Mouse (Mus musculus) heart, adult 2 months (tissue): ENCODE measurements at regions not wholly inside any gene's neighbourhood (a gene's known extent, or its start where the extent isn't known, plus 50 kb on each side); places are given as distances from the start of the nearest gene placed in this dataset.

Experiments
- DNase-seq, 2 experiments: peaks; one replicate each; pipeline ENCODE4 v3.0.0; 2021
- H3K27ac ChIP-seq: fragments of 200-600 bp; 2 replicates; pipeline ENCODE4 v1.8.1; 2022
- H3K27me3 ChIP-seq: fragments of 200-500 bp; 2 replicates; pipeline ENCODE4 v1.6.1; 2012; ENCODE audit warnings: mild to moderate bottlenecking, low read length, inconsistent platforms, mixed read lengths; ENCODE audit not compliant: control insufficient read depth, insufficient read depth
- H3K36me3 ChIP-seq: fragments of 200-500 bp; 2 replicates; pipeline ENCODE4 v1.6.1; 2012; ENCODE audit warnings: low read length, inconsistent platforms; ENCODE audit not compliant: control insufficient read depth, insufficient read depth
- H3K4me1 ChIP-seq: fragments of 200-500 bp; 2 replicates; pipeline ENCODE4 v1.6.1; 2011; ENCODE audit warnings: low read length; ENCODE audit not compliant: control insufficient read depth, insufficient read depth
- H3K4me3 ChIP-seq: fragments of 200-600 bp; 2 replicates; pipeline ENCODE4 v1.8.1; 2022
- H3K79me2 ChIP-seq: fragments of 200-500 bp; replicated peaks from 2 replicates; pipeline ENCODE4 v1.6.1; 2012; ENCODE audit warnings: mild to moderate bottlenecking, inconsistent platforms, low read length, moderate library complexity, mixed read lengths; ENCODE audit not compliant: control insufficient read depth, insufficient read depth
- H3K9ac ChIP-seq: fragments of 200-500 bp; 2 replicates; pipeline ENCODE4 v1.6.1; 2012; ENCODE audit warnings: low read depth, mild to moderate bottlenecking, control low read depth, inconsistent platforms, low read length, mixed read lengths
- CTCF ChIP-seq: fragments of 200-600 bp; IDR thresholded peaks from 2 replicates; pipeline ENCODE4 v1.8.1; 2022; ENCODE audit warnings: antibody characterized with exemption, mild to moderate bottlenecking, moderate library complexity
- EP300 ChIP-seq: fragments of 200-500 bp; IDR thresholded peaks from 2 replicates; pipeline ENCODE4 v1.6.1; 2011; ENCODE audit warnings: low read depth, low read length, control low read depth; ENCODE audit not compliant: insufficient read depth
- POLR2A ChIP-seq: fragments of 200-500 bp; IDR thresholded peaks from 2 replicates; pipeline ENCODE4 v1.6.1; 2011; ENCODE audit warnings: mild to moderate bottlenecking, low read depth, low read length, control low read depth; ENCODE audit not compliant: insufficient read depth
- WGBS: fragments of 180-500 bp; shearing (Covaris S2); methylation state at CpG from one replicate; pipeline ENCODE4 v1.1.7; 2018; 5-methylcytosine and 5-hydroxymethylcytosine counted together
- intact Hi-C: fragments of 180-260 bp; cut with DNase I; formaldehyde crosslinking; loops from one replicate; pipeline ENCODE4 v1.15.1; 2025

DNA sequence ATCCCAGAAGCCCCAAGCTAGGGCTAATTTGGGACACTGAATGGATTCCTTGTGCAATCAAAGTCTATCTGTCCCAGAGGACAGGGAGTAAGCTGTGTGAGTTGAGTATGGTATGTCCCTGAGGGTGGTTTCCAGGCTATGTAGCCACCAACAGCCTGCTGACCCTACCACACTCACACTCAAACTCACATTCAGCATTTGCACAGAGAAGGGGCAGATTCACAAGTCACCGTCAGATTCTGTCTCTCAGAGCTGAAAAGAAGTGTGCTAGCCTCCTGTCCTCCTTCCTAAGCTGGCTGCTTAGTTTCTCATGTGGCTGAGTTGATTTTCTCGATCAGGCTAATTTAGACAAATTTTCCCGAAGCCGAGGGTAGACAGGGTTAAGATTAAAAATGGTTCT is 248.8 kb downstream of the Enc1 start:
- Histone ChIP-seq H3K36me3 (no peaks in the 10 kb centered on the region), H3K4me1 (peaks cover 4% of the 10 kb centered on the region), H3K9ac (no peak overlapping the region), H3K79me2 (no peaks in the 10 kb centered on the region), H3K4me3 (no peak overlapping the region), H3K27me3 (no peaks in the 10 kb centered on the region), H3K27ac (no peak overlapping the region)
- DNase-seq, result no peak
- no peak for TF ChIP-seq POLR2A
- no peak for TF ChIP-seq EP300
- no peak for TF ChIP-seq CTCF
- intact Hi-C loops, result no loop called here
- 68% methylated on average over 4 of the region's 4 CpGs for WGBS

DNA sequence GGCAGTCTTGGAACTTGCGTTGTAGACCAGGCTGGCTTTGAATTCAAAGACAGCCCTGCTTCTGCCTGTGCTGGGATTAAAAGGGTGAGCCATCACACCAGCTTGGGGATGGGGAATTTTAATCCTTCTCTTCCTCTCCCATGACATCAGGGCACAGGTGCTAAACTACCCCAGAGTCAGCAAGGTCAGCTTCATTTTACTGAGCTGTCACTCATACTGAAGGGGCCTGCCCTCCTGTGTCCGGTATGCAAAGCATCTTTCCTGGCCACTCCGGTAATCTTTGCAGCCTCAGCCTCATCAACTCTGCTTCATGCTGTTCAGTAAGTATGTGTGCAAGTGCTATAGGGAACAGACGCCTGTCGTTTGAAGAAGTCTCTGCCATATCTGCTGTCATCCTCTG is 248.1 kb downstream of the Enc1 start:
- Histone ChIP-seq H3K27me3 (no peaks in the 10 kb centered on the region), H3K9ac (no peak overlapping the region), H3K27ac (no peak overlapping the region), H3K4me1 (peaks cover 4% of the 10 kb centered on the region), H3K79me2 (no peaks in the 10 kb centered on the region), H3K4me3 (no peak overlapping the region), H3K36me3 (no peaks in the 10 kb centered on the region)
- TF ChIP-seq POLR2A (no peak), EP300 (no peak), CTCF (no peak)
- DNase-seq, result no peak
- intact Hi-C loops, result no loop called here
- 56% methylated on average over 5 of the region's 5 CpGs for WGBS

DNA sequence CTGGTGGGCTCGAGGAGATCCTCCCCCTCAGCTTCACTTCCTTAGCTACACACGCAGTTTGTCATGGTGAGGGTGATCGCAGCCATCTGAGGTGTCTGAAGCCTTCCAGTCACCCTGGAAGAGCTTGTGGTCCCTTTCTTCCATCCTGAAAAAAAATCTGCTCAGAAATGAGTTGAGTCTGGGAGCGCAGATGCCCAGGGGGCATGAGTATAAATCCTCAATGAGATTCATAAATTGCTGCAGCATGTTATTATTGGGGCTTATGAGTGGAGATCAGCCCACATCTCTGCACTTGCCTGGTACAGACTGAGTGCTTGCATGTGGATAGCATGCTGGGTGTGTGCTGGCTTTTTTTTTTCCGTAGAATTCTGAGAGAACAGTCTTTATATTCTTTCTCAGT is 247.6 kb downstream of the Enc1 start:
- Histone ChIP-seq H3K27ac (no peak overlapping the region), H3K4me3 (no peak overlapping the region), H3K79me2 (no peaks in the 10 kb centered on the region), H3K9ac (no peak overlapping the region), H3K4me1 (peaks cover 4% of the 10 kb centered on the region), H3K36me3 (no peaks in the 10 kb centered on the region), H3K27me3 (no peaks in the 10 kb centered on the region)
- intact Hi-C loops, result no loop called here
- WGBS, result 81% methylated on average over 5 of the region's 5 CpGs
- TF ChIP-seq CTCF, result no peak
- no peak for DNase-seq

DNA sequence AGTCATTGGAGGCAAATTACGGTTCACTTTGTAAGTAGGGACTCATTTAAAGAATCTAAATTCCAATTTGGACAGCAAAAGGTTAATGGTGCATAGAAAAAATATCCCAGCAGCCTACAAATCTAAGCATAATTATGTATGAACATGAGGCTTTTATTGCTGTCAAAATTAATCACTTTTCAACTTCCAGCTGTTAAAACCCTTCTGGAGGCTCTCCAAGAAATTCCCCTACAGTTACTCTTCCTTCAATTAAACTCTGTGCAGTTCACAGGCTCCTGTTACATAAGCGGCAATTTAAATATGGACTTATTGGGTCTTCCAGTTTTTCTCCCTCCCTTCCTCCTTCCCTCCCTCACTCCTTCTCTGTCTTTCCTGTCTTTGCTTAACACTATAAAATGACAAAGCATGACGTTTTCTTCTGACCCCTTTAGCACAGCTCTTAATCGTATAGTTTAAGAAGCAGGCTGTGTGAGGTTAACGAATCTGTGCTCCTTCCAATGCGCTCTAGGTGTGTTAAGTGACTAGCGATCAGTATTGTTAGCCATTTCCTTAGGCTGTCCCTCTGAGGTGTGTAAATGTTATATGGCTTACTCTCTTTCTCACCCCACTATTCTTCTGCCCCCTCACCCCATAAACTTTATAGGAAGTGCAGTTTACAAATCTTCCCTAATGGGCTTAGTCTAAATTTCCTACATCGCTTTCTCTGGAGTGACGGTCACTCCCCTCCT is 247.0 kb downstream of the Enc1 start:
- no peaks in the 10 kb centered on the region for H3K27me3 ChIP-seq
- TF ChIP-seq EP300, result no peak
- no peak for TF ChIP-seq CTCF
- no peak for TF ChIP-seq POLR2A
- no peak overlapping the region for H3K9ac ChIP-seq
- intact Hi-C loops, result no loop called here
- H3K27ac ChIP-seq, result no peak overlapping the region
- H3K4me1 ChIP-seq, result peaks cover 4% of the 10 kb centered on the region
- DNase-seq, result no peak
- no peaks in the 10 kb centered on the region for H3K36me3 ChIP-seq
- H3K4me3 ChIP-seq, result no peak overlapping the region
- no peaks in the 10 kb centered on the region for H3K79me2 ChIP-seq
- 69% methylated on average over 9 of the region's 9 CpGs for WGBS

DNA sequence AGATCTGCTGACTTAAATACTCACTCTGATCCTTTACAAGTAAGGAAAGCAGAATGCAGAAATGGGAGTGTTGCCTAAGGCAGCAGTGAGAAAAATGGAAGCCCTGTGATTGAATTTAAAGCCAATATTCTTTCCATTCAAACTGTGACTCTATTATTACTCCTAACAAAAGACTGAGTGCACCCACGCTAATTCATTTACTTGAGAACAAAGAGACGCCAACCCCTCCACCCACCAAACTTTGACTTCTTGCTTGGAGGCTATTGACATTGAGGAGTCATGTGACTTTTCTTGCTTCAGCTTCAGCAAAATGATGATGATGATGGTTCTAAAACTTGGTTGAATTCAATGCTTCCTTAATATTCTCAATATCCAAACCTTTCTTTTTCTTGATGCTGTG is 245.6 kb downstream of the Enc1 start:
- intact Hi-C loops, result no loop called here
- no peak overlapping the region for H3K27ac ChIP-seq
- H3K36me3 ChIP-seq, result no peaks in the 10 kb centered on the region
- no peak for DNase-seq
- H3K27me3 ChIP-seq, result no peaks in the 10 kb centered on the region
- no peak overlapping the region for H3K9ac ChIP-seq
- H3K4me1 ChIP-seq, result peaks cover 4% of the 10 kb centered on the region
- TF ChIP-seq CTCF, result no peak
- no peak for TF ChIP-seq POLR2A
- no peak for TF ChIP-seq EP300
- H3K79me2 ChIP-seq, result no peaks in the 10 kb centered on the region
- H3K4me3 ChIP-seq, result no peak overlapping the region
- WGBS, result 97% methylated on average over 2 of the region's 2 CpGs

DNA sequence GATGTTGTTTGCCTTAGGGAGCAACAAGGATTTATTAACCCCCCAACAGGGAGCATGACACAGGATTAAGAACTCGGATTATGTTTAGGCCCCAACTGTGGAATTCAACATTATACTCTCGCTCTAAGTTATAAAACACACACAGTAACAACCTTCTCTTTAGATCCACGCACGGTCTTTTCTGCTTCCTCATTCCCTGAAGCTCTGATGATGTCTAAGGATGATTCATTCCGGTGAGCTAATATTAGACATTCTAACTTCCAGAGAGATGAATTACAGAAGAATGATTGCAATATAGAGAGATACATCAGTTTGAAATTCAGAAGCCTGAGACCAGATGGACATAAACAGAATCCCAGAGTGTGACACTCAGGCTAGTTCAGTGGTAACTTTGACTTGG is 245.0 kb downstream of the Enc1 start:
- peaks cover 4% of the 10 kb centered on the region for H3K4me1 ChIP-seq
- H3K27me3 ChIP-seq, result no peaks in the 10 kb centered on the region
- H3K79me2 ChIP-seq, result no peaks in the 10 kb centered on the region
- intact Hi-C loops, result no loop called here
- TF ChIP-seq POLR2A (no peak), EP300 (no peak), CTCF (no peak)
- 83% methylated on average over 5 of the region's 5 CpGs for WGBS
- H3K36me3 ChIP-seq, result no peaks in the 10 kb centered on the region
- no peak overlapping the region for H3K27ac ChIP-seq
- no peak for DNase-seq
- no peak overlapping the region for H3K4me3 ChIP-seq
- no peak overlapping the region for H3K9ac ChIP-seq
